Mouse (Mus musculus) bone marrow macrophage, adult 2 months (primary cell): ENCODE measurements around the gene Atp6v0a1. TPM values are rescaled to one million over a fixed set of nuclear protein-coding genes. Genes with fewer than 3 reads are reported as not detected.

Experiments used
- H3K27ac ChIP-seq: 2 replicates; pipeline ENCODE4 v1.5.1; 2012; ENCODE audit warnings: low read depth, low read length; ENCODE audit not compliant: insufficient read depth
- H3K4me1 ChIP-seq: 2 replicates; pipeline ENCODE4 v1.6.1; 2012; ENCODE audit warnings: low read length; ENCODE audit not compliant: control insufficient read depth, insufficient read depth
- H3K4me3 ChIP-seq: 2 replicates; pipeline ENCODE4 v1.5.1; 2012; ENCODE audit warnings: mild to moderate bottlenecking, low read length, moderate library complexity; ENCODE audit not compliant: insufficient read depth
- CTCF ChIP-seq: IDR thresholded peaks from 2 replicates; pipeline ENCODE4 v1.5.1; 2012; ENCODE audit warnings: low read depth, mild to moderate bottlenecking, low read length, moderate library complexity
- POLR2A ChIP-seq: IDR thresholded peaks from 2 replicates; pipeline ENCODE4 v1.6.1; 2012; ENCODE audit warnings: mild to moderate bottlenecking, low read depth, low read length, borderline replicate concordance
- polyA plus RNA-seq: library from polyadenylated mRNA; stranded (reverse); fragments of >200 nt; gene quantifications from 2 replicates; pipeline ENCODE4 v1.2.4, GENCODE M21; 2012; ENCODE audit not compliant: missing spikeins, insufficient read depth, insufficient read length

Atp6v0a1 gene
- polyA plus RNA-seq, 1 experiment, result 186 TPM

DNA sequence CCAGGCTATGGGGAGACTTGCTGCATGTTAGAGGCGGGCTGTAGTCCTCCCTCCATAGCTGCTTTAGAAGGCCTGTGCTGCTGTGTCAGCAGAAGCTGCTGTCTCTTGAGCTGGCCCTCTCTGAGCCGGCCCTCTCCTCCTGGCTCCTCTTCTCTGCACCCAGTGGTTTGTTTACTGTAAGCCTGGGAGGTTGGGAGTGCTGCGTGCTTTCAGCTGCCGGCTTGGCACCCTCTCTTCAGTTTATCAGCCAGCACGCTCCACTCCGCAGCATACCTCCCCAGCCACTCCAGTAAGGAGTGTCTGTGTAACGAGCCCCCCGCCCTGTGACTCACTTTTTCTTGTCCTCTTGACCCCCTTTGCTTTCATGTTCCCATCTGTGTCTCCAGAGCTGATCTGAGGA, 47.6 kb downstream of the Atp6v0a1 start:
- H3K27ac ChIP-seq, result no peak overlapping the region
- no peaks in the 10 kb centered on the region for H3K4me1 ChIP-seq
- H3K4me3 ChIP-seq, result no peak overlapping the region
- TF ChIP-seq CTCF (no peak), POLR2A (no peak)

DNA sequence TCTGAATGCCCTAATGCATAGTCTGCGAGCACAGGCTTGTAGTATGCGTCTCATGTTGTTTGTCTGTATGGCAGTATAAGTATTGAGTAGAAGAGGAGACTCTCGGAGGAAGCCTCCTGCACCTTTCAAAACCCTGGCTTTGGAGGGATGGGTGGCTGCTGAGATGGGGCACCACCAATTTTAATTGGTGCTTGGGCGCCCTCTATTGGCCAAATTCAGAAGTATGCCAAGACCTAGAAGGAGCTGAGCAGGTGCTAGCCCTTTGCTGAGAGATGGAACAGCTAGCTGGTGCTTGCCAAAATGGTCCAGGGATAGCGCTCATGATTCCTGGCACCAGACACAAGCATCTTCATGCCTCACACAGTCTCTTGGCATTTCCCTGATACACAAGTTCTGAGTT, 48.6 kb downstream of the Atp6v0a1 start:
- Histone ChIP-seq H3K4me3 (no peak overlapping the region), H3K4me1 (peaks cover under 1% of the 10 kb centered on the region; the same call in 1 of the 2 replicates), H3K27ac (no peak overlapping the region)
- TF ChIP-seq CTCF, result peak; percentile 83
- TF ChIP-seq POLR2A, result no peak

DNA sequence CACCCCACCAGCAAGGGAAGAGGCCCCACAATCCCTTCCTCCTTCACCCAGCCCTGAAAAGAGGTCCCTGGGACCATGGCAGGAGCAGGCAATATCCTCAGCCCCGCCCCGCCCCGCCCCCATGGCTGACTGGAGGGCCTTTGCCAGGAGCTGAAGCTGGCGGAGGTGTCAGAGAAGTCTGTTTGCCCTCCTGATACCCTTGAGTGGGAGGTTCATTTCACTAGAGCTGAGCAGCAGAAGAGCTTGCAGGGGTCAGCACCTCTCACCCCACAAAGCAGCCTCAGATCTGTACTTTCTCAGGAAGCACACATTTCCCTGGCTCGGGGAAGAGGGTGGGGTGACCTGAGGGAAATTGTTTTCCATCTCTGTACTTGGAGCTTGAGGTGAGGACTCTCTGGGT, 49.5 kb downstream of the Atp6v0a1 start:
- no peak overlapping the region for H3K27ac ChIP-seq
- TF ChIP-seq POLR2A (no peak), CTCF (no peak)

DNA sequence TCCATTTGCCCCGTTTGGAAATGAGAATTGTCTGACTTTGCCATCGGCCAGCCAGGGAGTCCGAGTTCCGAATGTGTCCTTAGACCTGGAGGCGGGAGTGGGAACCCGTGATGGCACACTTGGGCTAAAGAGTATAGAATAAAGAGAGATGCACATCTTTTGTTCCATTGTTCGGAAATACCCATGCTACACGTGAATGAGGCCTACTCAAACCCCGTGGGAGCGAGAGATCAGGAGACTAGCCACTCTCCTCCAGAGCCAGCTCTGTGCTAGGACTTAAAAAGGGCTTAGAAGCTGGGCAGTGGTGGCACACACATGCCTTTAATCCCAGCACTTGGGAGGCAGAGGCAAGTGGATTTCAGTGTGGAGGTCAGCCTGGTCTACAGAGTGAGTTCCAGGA, 50.2 kb downstream of the Atp6v0a1 start:
- TF ChIP-seq CTCF, result no peak
- TF ChIP-seq POLR2A, result no peak
- H3K4me1 ChIP-seq, result peaks cover 4% of the 10 kb centered on the region; the same call in 1 of the 2 replicates
- H3K4me3 ChIP-seq, result no peak overlapping the region
- H3K27ac ChIP-seq, result no peak overlapping the region

More for the DNA sequence above, 49.5 kb downstream of the Atp6v0a1 start:
- Histone ChIP-seq H3K4me3 (no peak overlapping the region), H3K4me1 (peaks cover 4% of the 10 kb centered on the region; the same call in 1 of the 2 replicates)

DNA sequence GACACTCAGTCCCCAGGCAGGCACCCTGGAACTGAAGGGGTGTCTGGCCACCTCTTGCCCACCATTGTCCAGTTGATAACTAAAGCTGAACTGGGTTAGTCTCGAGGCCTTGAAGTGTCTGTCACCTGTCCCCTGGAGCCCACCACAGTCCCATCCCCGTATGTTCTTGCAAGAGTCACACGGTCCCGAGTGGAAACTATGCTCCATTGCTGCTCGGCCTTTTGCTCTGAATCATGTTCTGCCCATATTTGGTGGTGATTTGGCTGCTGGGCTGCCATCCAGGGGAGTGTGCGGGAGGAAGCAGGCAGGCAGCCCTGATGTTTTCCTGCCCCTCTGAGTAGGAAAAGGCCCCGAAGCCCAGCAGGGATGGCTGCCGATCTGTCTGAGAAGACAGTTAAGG, 50.9 kb downstream of the Atp6v0a1 start:
- H3K4me1 ChIP-seq, result peaks cover 4% of the 10 kb centered on the region; the same call in 1 of the 2 replicates
- TF ChIP-seq POLR2A, result no peak
- TF ChIP-seq CTCF, result no peak
- H3K4me3 ChIP-seq, result no peak overlapping the region
- no peak overlapping the region for H3K27ac ChIP-seq

DNA sequence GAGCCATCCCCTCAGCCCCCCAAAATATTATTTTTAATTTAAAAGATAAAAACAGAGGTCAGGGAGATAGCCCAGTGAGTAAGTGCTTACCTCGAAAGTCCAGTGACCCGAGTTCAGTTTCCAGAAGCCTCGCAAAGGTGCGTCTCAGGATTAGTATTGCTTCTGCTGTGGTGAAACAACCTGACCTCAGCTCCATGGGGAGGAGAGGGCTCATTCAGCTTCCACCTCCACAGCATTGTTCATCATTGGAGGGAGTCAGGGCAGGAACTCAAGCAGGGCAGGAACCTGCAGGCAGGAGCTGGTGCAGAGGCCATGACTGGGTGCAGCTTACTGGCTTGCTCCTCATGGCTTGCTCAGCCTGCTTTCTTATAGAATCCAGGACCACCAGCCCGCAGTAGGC, 51.8 kb downstream of the Atp6v0a1 start:
- Histone ChIP-seq H3K4me3 (no peak overlapping the region), H3K4me1 (peaks cover 4% of the 10 kb centered on the region; the same call in 1 of the 2 replicates), H3K27ac (no peak overlapping the region)
- TF ChIP-seq POLR2A (no peak), CTCF (no peak)

DNA sequence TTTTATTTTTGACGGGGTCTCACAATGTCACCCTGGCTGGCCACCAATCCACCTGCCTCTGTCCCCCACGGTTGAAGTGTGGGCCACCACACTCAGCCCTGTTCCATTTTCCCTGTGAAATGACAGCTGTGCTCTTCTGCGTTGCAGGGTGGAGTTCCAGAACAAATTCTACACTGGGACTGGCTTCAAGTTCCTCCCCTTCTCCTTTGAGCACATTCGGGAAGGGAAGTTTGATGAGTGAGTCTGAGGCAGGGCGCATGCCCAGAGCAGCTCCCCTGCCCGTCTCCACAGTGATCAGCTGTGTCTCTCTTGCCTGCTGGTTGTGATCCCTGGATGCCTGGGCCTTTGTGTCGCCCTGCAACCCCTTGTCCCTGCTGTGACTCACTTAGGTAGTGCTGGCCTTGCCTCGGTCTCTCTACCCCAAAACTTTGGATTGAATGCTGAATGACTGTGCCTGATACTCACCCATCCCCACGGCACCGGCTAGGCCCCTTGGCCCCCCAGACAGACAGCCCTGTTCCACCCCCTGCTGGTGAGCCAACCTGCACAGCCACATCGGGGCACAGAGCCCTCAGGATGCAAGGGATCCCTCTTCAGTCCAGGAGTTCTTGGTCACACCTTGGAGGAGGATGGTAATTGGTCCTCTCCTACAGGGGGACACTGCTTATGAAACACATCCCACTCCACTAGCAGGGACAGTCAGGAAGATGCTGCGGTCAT, 53.1 kb downstream of the Atp6v0a1 start:
- H3K4me1 ChIP-seq, result peaks cover 6% of the 10 kb centered on the region; the same call in 1 of the 2 replicates
- no peak overlapping the region for H3K27ac ChIP-seq
- H3K4me3 ChIP-seq, result no peak overlapping the region
- TF ChIP-seq CTCF (no peak), POLR2A (no peak)

DNA sequence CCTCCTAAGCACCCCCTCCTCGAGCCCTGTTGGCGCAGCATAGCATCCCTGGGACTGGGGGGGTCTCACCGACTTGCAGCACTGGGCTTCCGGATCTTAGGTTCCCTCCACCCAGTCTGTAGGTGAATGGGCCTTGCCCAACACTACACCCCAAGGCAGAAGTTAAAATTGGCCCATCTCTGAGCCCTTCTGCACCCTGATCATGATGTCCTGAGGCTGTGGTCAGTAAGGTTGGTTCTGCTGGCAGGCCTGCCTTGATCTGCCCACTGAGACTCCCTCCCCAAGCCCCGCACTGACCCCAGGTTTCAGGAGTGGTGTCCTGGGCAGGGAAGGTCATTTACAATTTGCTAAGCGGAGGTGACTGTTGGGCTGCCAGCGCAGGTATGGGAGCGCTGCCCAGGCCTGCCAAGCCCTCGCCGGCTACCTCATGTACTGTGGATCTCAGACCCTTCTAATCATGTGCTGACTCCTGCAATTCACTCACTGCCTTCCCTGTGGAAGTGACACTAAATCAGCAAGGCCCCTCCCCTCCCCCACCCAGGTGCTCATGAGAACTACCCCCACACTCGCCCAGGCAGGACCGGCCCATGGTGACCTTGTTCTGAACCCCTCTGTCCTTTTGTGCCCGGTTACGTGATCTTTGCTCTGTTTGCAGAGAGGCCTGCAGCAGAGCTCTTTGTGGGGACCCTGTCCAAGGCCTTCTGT, 53.9 kb downstream of the Atp6v0a1 start:
- Histone ChIP-seq H3K4me3 (no peak overlapping the region), H3K27ac (no peak overlapping the region), H3K4me1 (peaks cover 7% of the 10 kb centered on the region; the same call in 1 of the 2 replicates)
- TF ChIP-seq CTCF (no peak), POLR2A (no peak)

DNA sequence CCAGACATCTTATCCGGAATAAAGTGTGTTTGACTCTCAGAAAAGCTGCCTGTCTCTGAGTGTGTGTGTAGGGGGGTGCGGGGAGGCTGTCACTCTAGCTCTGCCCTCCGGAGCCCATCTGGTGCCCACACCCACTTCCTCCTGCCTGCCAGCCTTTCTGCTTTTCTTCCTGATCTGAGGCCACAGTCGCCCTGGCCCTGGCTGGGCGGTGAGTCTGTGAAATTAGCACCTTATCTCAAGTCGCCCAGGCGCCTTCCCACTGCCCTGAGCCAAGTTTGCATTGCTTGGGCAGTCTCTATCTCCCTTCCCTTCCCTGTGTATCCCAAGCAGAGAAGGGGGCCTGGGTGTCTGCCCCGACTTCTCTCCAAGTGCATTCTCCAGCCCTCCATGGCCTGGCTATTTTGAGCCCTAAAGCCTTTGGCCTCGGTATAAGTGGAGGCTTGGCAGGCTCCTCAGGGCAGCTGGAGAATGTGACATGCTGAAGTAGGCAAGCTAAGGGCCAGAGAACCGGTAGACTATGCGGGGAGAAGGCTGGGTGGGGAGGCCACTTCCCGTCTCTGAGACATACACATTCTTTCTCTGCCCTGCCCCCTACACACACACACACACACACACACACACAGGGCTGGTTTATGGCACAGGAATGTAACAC, 54.5 kb downstream of the Atp6v0a1 start:
- Histone ChIP-seq H3K27ac (no peak overlapping the region), H3K4me3 (no peak overlapping the region), H3K4me1 (peaks cover 7% of the 10 kb centered on the region)
- TF ChIP-seq CTCF, result no peak
- no peak for TF ChIP-seq POLR2A
